Mouse (Mus musculus) cerebellum, adult 2 months (tissue): ENCODE results near the gene Rnf157. TPM values are rescaled to one million over a fixed set of nuclear protein-coding genes. Genes with fewer than 3 reads are reported as not detected.

Experiments used
- DNase-seq, 2 experiments: peaks; one replicate each; pipeline ENCODE4 v3.0.0; 2021
- H3K27ac ChIP-seq: fragments of 200-500 bp; 2 replicates; pipeline ENCODE4 v1.5.1; 2012; ENCODE audit warnings: low read length, control low read depth, inconsistent platforms; ENCODE audit not compliant: insufficient read depth
- H3K27me3 ChIP-seq: fragments of 200-500 bp; 2 replicates; pipeline ENCODE4 v1.6.1; 2012; ENCODE audit warnings: inconsistent platforms, mild to moderate bottlenecking, low read length, moderate library complexity; ENCODE audit not compliant: control insufficient read depth, insufficient read depth
- H3K4me1 ChIP-seq: fragments of 200-500 bp; 2 replicates; pipeline ENCODE4 v1.6.1; 2011; ENCODE audit warnings: low read length; ENCODE audit not compliant: control insufficient read depth, insufficient read depth
- H3K4me3 ChIP-seq: fragments of 200-500 bp; replicated peaks from 2 replicates; pipeline ENCODE3; 2011; ENCODE audit warnings: mild to moderate bottlenecking, low read depth, low read length, control low read depth; ENCODE audit not compliant: insufficient read depth
- CTCF ChIP-seq: fragments of 200-500 bp; IDR thresholded peaks from 2 replicates; pipeline ENCODE4 v1.5.1; 2011; ENCODE audit warnings: low read depth, mild to moderate bottlenecking, control low read depth, low read length, moderate library complexity, borderline replicate concordance; ENCODE audit not compliant: insufficient read depth
- POLR2A ChIP-seq: fragments of 200-500 bp; IDR thresholded peaks from 2 replicates; pipeline ENCODE4 v1.6.1; 2011; ENCODE audit warnings: low read length, control low read depth, borderline replicate concordance; ENCODE audit not compliant: insufficient read depth
- WGBS: fragments of 180-500 bp; shearing (Covaris S2); methylation state at CpG from one replicate; pipeline ENCODE4 v1.1.7; 2018; 5-methylcytosine and 5-hydroxymethylcytosine counted together
- polyA plus RNA-seq: library from polyadenylated mRNA; depleted of rRNA; stranded (reverse); fragments of >200 nt; gene quantifications from 2 replicates; pipeline ENCODE4 v1.2.3, GENCODE M21; 2012

Gene Rnf157
- polyA plus RNA-seq, 1 experiment = 147 TPM

GRCm38 (mm10) chr11:116376945-116377661 lies 35.7 kb downstream of the Rnf157 start:
- Histone ChIP-seq H3K4me3 (no peak overlapping the region), H3K27ac (no peak overlapping the region), H3K4me1 (no peaks in the 10 kb centered on the region), H3K27me3 (no peaks in the 10 kb centered on the region)
- DNase-seq = no peak
- WGBS = 91% methylated on average over 7 of the region's 7 CpGs
- TF ChIP-seq CTCF (no peak), POLR2A (no peak)

DNA sequence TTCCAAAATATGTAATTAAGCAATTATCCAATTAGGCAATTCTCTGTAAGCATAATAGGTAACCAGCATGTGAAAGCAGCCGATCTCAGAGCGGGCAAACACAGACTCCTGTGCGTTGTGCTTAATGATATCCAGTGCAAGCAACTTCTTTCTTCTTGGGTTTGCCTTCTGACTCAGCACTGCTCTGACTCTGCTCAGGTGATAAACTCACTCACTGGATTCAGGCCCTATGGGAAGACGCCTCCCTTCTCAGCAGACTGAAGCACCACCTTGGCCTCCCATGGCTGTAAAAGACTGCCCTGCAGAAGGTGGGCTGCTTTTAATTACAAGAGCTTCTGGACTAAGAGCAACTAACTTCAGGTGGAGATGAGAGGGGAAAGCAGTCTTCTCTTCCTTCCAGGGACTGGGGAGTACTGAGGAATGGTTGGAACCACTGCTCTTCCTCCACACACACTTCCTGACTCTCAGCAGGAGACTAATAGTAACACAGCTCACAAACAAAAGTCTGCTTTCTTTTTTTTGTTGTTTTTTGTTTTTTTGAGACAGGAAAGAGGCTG lies 40.9 kb downstream of the Rnf157 start:
- Histone ChIP-seq H3K27ac (no peak overlapping the region), H3K4me1 (no peaks in the 10 kb centered on the region), H3K4me3 (no peak overlapping the region), H3K27me3 (no peaks in the 10 kb centered on the region)
- 95% methylated on average over 4 of the region's 4 CpGs for WGBS
- no peak for DNase-seq
- no peak for TF ChIP-seq POLR2A
- TF ChIP-seq CTCF = no peak

DNA sequence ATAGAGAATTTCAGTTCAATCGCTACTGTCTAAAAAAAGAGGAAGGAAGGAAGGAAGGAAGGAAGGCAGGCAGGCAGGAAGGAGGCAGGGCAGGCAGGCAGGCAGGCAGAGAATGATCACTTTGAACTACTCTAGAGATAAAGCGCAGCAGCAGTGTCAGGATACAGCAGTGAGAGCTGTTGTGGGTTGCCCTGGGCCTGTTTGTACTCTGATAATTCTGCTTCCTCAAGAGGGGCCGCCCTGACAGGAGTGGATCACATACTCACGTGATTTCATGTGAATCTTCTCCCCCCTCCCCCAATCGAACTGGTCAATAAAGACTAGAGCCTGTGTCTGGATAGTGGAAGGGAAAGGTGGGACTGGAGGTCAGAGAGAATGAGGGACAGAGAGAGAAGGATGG lies 43.2 kb downstream of the Rnf157 start:
- Histone ChIP-seq H3K27ac (no peak overlapping the region), H3K4me1 (no peaks in the 10 kb centered on the region), H3K27me3 (no peaks in the 10 kb centered on the region), H3K4me3 (no peak overlapping the region)
- no peak for TF ChIP-seq CTCF
- no peak for TF ChIP-seq POLR2A
- WGBS = 88% methylated on average over 5 of the region's 5 CpGs
- no peak for DNase-seq

GRCm38 (mm10) chr11:116369051-116369450 lies 43.8 kb downstream of the Rnf157 start:
- WGBS = 93% methylated on average over 14 of the region's 14 CpGs
- Histone ChIP-seq H3K4me3 (no peak overlapping the region), H3K4me1 (no peaks in the 10 kb centered on the region), H3K27me3 (no peaks in the 10 kb centered on the region), H3K27ac (no peak overlapping the region)
- TF ChIP-seq CTCF (no peak), POLR2A (no peak)
- no peak for DNase-seq

GRCm38 (mm10) chr11:116368116-116368515 lies 44.7 kb downstream of the Rnf157 start:
- Histone ChIP-seq H3K27ac (no peak overlapping the region), H3K27me3 (no peaks in the 10 kb centered on the region), H3K4me3 (no peak overlapping the region), H3K4me1 (no peaks in the 10 kb centered on the region)
- TF ChIP-seq POLR2A (no peak), CTCF (peak; percentile 93)
- peak; percentile 74 to 83 for DNase-seq
- 29% methylated on average over 9 of the region's 9 CpGs for WGBS

DNA sequence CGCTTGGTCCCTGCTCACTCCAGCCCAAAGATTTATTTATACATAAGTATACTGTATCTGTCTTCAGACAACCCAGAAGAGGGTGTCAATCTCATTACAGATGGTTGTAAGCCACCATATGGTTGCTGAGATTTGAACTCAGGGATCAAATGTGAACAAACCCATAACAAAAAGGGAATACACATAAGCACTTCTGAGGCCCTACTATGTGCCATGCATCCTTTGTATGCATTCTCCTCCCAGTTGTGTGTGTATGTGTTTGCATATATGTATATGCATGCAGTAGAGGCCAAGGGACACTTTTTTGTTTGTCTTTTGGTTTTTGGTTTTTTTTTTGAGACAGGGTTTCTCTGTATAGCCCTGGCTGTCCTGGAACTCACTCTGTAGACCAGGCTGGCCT lies 46.2 kb downstream of the Rnf157 start:
- DNase-seq = no peak
- TF ChIP-seq POLR2A (no peak), CTCF (no peak)
- 95% methylated on average over 1 of the region's 1 CpGs for WGBS
- Histone ChIP-seq H3K27me3 (no peaks in the 10 kb centered on the region), H3K4me1 (no peaks in the 10 kb centered on the region; the same call in 1 of the 2 replicates), H3K4me3 (no peak overlapping the region), H3K27ac (no peak overlapping the region)

DNA sequence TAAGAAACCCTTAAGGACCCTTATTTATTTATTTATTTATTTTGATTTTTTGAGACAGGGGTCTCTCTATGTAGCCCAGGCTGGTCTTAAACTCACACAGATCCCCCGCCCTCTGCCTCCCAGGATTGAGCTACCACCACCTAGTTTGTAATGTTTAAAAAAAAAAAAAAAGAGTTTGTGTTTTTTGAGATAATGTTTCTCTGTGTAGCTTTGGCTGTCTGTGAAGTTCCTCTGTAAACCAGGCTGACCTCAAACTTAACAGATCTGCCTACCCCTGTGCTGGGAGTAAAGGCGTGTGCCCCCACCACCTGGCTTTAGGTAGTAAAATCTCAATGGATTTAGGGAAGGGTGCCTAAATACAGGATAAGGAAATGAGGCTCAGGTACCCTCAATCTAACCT lies 46.7 kb downstream of the Rnf157 start:
- no peak overlapping the region for H3K4me3 ChIP-seq
- no peak for DNase-seq
- peaks cover 3% of the 10 kb centered on the region; the same call in 1 of the 2 replicates for H3K4me1 ChIP-seq
- WGBS = 99% methylated on average over 2 of the region's 2 CpGs
- H3K27me3 ChIP-seq = no peaks in the 10 kb centered on the region
- H3K27ac ChIP-seq = no peak overlapping the region
- TF ChIP-seq POLR2A (no peak), CTCF (no peak)

- Histone ChIP-seq H3K4me1 (peaks cover 5% of the 10 kb centered on the region; the same call in 1 of the 2 replicates), H3K27ac (no peak overlapping the region), H3K4me3 (no peak overlapping the region), H3K27me3 (no peaks in the 10 kb centered on the region)
- TF ChIP-seq POLR2A = no peak
- TF ChIP-seq CTCF = no peak
- DNase-seq = no peak
- WGBS = 92% methylated on average over 13 of the region's 13 CpGs
Measured at GRCm38 (mm10) chr11:116365432-116365831, 47.4 kb downstream of the Rnf157 start.
